Mouse (Mus musculus) intestine, embryonic 16.5 days (tissue): ENCODE results near the gene Atpaf1. TPM values are rescaled to one million over a fixed set of nuclear protein-coding genes. Genes with fewer than 3 reads are reported as not detected.

Experiments used
- ATAC-seq: fragments of 200-750 bp; cut with Nextera tagmentation; 2 replicates; pipeline ENCODE4 v1.8.0; 2017; ENCODE audit warnings: moderate TSS enrichment, moderate library complexity
- H3K27ac ChIP-seq: fragments of 300-500 bp; sonication (generic); 2 replicates; pipeline ENCODE4 v1.5.1; 2014; ENCODE audit warnings: mild to moderate bottlenecking, low read length
- H3K27me3 ChIP-seq: fragments of 300-500 bp; sonication (generic); replicated peaks from 2 replicates; pipeline ENCODE4 v1.6.1; 2014; ENCODE audit warnings: low read length, control low read depth, mixed read lengths; ENCODE audit not compliant: control insufficient read depth, insufficient read depth
- H3K36me3 ChIP-seq: fragments of 300-500 bp; sonication (generic); 2 replicates; pipeline ENCODE4 v1.6.1; 2014; ENCODE audit warnings: low read length, control low read depth; ENCODE audit not compliant: control insufficient read depth, insufficient read depth
- H3K4me1 ChIP-seq: fragments of 300-500 bp; sonication (generic); 2 replicates; pipeline ENCODE4 v1.6.1; 2014; ENCODE audit warnings: low read length, control low read depth, mixed read lengths; ENCODE audit not compliant: control insufficient read depth, insufficient read depth
- H3K4me2 ChIP-seq: fragments of 300-500 bp; sonication (generic); 2 replicates; pipeline ENCODE4 v1.6.1; 2014; ENCODE audit warnings: low read depth, low read length, control low read depth
- H3K4me3 ChIP-seq: fragments of 300-500 bp; sonication (generic); 2 replicates; pipeline ENCODE4 v1.5.1; 2014; ENCODE audit warnings: mild to moderate bottlenecking, low read length
- H3K9ac ChIP-seq: fragments of 300-500 bp; sonication (generic); 2 replicates; pipeline ENCODE4 v1.6.1; 2014; ENCODE audit warnings: low read depth, low read length
- H3K9me3 ChIP-seq: fragments of 300-500 bp; sonication (generic); 2 replicates; pipeline ENCODE4 v1.6.1; 2016; ENCODE audit warnings: low read length, control low read depth; ENCODE audit not compliant: control insufficient read depth
- WGBS: fragments of 180-500 bp; shearing (Covaris S2); extraction: QIAGEN DNeasy Blood & Tissue Kit; methylation state at CpG from one replicate; pipeline ENCODE4 v1.1.7; 2014; 5-methylcytosine and 5-hydroxymethylcytosine counted together
- polyA plus RNA-seq: library from polyadenylated mRNA; unstranded; fragments of >200 nt; fragmentation: Nextera tagmentation; extraction: Ambion mirVana; gene quantifications from 2 replicates; pipeline ENCODE4 v1.2.1, GENCODE M21; 2015

Atpaf1 gene
- polyA plus RNA-seq, 1 experiment from 2014 or later = 52.8 TPM

DNA sequence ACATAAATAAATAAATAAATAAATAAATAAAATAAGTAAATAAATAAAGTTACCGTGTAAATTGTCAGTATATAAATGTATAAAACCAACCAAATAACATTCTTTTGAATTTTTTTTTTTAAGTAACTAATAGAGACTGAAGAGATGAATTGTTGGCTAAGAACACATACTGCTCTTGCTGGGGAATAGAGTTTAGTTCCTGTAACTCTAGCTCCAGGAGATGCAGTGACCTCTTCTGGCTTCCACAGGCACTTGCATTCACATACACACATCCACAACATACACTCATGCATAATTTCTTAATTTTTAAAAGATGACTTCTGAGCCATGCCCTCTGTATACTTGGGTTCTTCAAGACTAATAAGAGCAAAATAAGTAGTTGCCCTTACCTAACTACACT, 29.8 kb upstream of the Atpaf1 start:
- Histone ChIP-seq H3K9me3 (no peaks in the 10 kb centered on the region), H3K36me3 (no peaks in the 10 kb centered on the region; the same call in 1 of the 2 replicates), H3K4me1 (no peaks in the 10 kb centered on the region), H3K4me2 (no peak overlapping the region), H3K4me3 (no peak overlapping the region), H3K9ac (no peak overlapping the region), H3K27me3 (no peaks in the 10 kb centered on the region), H3K27ac (no peak overlapping the region)
- ATAC-seq = no peak
- 100% methylated on average over 1 of the region's 1 CpGs for WGBS

DNA sequence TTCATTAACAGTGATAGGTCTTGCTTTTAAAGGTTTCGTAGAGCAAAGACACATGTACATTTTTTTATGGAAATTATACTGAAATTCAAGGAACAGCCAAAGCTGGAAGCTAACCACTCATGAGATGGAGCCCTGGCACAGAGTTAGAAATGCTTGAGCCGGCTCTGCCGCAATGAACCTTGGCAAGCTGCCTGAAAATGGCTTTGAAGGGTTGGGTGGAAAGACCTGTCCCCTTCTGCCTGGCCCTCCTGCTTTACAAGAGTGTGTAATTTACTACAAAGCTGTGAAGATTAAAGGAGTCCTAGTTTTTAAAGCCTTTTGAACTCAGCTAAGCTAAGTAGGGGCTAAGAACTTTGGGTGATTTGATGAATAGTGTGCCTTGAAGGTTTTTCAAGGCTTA, 23.4 kb upstream of the Atpaf1 start:
- Histone ChIP-seq H3K9me3 (no peaks in the 10 kb centered on the region), H3K27ac (no peak overlapping the region), H3K27me3 (no peaks in the 10 kb centered on the region), H3K4me1 (no peaks in the 10 kb centered on the region), H3K9ac (no peak overlapping the region), H3K4me3 (no peak overlapping the region), H3K4me2 (no peak overlapping the region), H3K36me3 (peaks cover 3% of the 10 kb centered on the region; the same call in 1 of the 2 replicates)
- whole genome bisulfite sequencing = 60% methylated on average over 3 of the region's 3 CpGs
- ATAC-seq = no peak

DNA sequence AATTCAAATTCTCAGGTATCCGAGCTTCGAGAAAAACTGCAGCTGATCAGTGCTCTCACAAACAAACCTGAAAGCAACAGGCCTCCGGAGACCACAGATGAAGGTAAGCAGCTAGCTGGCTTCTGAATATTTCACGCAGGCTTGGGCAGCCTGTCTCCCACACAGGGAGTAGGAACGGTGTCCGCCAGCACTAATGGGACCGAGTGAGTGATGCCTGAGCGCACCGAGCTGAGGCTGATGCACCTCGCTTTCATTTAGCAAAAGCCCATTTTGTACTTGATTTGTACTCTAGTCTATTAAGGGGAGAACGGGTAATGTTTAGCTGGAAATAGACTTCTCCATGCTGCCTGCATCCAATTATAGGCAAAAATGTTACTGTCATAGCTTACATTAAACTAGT, 20.0 kb upstream of the Atpaf1 start:
- no peak overlapping the region for H3K4me2 ChIP-seq
- H3K27ac ChIP-seq = no peak overlapping the region
- no peaks in the 10 kb centered on the region for H3K9me3 ChIP-seq
- 93% methylated on average over 11 of the region's 11 CpGs for WGBS
- no peaks in the 10 kb centered on the region for H3K4me1 ChIP-seq
- no peaks in the 10 kb centered on the region for H3K27me3 ChIP-seq
- H3K36me3 ChIP-seq = peaks cover 7% of the 10 kb centered on the region
- no peak for ATAC-seq
- no peak overlapping the region for H3K9ac ChIP-seq
- H3K4me3 ChIP-seq = no peak overlapping the region

DNA sequence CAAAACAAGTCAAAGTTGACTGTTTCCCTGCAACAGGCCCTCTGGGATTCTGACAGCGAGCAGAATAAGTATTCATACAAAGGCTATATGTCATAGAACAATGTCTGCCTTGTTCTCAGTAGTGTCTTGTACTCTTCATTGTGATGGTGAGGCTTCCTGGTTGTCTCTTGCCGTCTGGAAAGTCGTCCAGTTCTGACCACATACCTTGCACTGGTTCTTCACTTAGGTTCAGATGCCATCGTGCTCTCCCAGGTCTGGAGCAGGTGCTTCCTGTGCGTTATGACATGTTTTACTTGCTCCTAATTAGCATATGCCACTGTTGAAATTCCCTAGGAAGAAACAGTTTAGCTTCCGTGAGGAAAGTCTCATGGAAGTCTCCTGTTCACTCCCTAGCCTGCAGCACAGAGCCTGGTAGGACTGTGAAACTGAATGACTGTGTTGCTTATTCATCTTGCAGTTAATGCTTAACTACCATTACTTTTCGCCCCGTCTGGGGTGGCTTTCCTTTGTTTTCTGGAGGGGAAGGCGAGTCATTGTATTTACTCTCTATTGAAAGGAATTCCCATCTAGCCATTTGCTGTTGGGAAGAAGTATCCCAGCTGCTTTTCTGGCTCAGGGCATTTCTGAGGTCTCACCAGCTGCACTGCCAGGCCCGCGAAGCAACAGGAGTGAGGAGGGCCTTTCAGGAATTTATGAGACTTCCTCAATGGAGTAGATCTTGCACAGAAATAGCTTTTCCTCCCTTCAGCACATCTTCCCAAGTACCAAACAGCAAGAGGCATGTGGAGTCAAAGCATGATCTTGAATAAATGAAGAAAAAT, 16.8 kb upstream of the Atpaf1 start:
- no peaks in the 10 kb centered on the region for H3K9me3 ChIP-seq
- 42% methylated on average over 11 of the region's 11 CpGs for WGBS
- peak; percentile 93 for ATAC-seq
- H3K27ac ChIP-seq = peak overlapping the region; percentile 81
- H3K9ac ChIP-seq = no peak overlapping the region
- no peaks in the 10 kb centered on the region for H3K4me1 ChIP-seq
- peak overlapping the region; percentile 20; the same call in 1 of the 2 replicates for H3K4me2 ChIP-seq
- H3K27me3 ChIP-seq = no peaks in the 10 kb centered on the region
- no peak overlapping the region for H3K4me3 ChIP-seq
- H3K36me3 ChIP-seq = peaks cover 12% of the 10 kb centered on the region

DNA sequence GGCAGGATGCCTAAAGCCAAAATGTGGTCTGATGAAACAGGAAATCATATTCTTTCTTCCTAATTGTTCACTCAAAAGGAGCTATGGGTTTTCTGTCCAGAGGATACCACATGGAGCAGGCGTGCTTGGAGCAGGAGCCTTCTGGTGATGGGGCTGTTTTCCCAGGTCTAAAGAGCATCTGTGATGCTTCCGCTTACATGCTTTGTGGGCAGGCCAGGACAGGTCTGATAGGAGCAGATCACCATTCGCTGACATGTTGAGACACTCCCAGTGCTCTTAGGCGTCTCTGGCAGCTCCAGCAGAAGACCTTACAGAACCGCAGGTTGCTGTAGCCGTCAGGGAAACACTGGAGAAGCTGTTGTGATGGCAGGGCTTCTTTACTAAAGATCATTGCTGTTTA, 9.6 kb upstream of the Atpaf1 start:
- ATAC-seq = no peak
- Histone ChIP-seq H3K4me3 (no peak overlapping the region), H3K4me2 (no peak overlapping the region), H3K36me3 (peaks cover 8% of the 10 kb centered on the region), H3K27me3 (no peaks in the 10 kb centered on the region), H3K27ac (no peak overlapping the region), H3K4me1 (no peaks in the 10 kb centered on the region), H3K9me3 (no peaks in the 10 kb centered on the region), H3K9ac (no peak overlapping the region)
- WGBS = 83% methylated on average over 6 of the region's 6 CpGs

DNA sequence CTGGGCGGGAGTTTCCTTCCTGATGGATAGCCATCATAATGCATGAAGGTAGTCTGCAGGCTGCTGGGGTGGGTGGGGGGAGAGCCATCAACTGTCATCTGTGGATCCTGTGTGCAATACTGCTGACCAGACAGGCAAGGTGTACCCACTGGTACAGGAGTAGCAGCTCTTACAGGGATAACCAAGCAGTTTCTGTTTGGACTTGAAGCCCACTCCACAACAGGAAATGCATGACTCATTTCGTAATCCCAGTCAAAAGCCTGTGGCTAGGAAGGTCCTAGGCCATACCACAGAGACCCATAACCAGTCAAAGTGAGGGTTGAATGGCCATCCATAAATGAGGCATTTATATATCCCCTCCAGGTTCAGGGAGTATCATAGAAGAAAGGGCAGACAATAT, 7.0 kb upstream of the Atpaf1 start:
- H3K4me3 ChIP-seq = no peak overlapping the region
- H3K27me3 ChIP-seq = no peaks in the 10 kb centered on the region
- H3K4me1 ChIP-seq = no peaks in the 10 kb centered on the region
- no peak overlapping the region for H3K9ac ChIP-seq
- H3K36me3 ChIP-seq = no peaks in the 10 kb centered on the region
- no peak for ATAC-seq
- no peak overlapping the region for H3K27ac ChIP-seq
- H3K4me2 ChIP-seq = no peak overlapping the region
- H3K9me3 ChIP-seq = no peaks in the 10 kb centered on the region
- WGBS = 92% methylated on average over 2 of the region's 2 CpGs

DNA sequence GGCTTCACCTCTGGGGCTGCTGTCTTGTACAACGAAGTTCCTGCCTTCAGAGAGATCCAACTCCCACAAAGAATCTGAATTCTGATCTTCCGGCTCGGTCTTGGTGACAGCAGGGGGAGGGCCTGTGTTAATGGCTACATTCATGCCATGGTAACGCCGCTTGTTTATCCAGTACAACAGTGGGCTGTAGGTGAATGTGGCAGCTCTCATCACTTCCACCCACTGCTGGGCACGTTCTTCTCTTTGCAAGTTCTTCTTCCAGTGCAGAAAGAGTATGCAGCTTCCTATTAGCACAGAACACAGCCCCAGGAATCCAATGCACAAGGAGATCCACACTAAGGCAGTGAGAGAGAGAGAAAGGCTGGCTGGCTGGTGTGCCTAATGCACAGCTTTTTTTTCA, 4.3 kb upstream of the Atpaf1 start:
- no peaks in the 10 kb centered on the region for H3K36me3 ChIP-seq
- no peak overlapping the region for H3K4me2 ChIP-seq
- no peak overlapping the region for H3K27ac ChIP-seq
- no peaks in the 10 kb centered on the region for H3K27me3 ChIP-seq
- H3K4me1 ChIP-seq = peaks cover 5% of the 10 kb centered on the region; the same call in 1 of the 2 replicates
- ATAC-seq = no peak
- no peak overlapping the region for H3K4me3 ChIP-seq
- no peak overlapping the region for H3K9ac ChIP-seq
- H3K9me3 ChIP-seq = no peaks in the 10 kb centered on the region
- 40% methylated on average over 6 of the region's 6 CpGs for WGBS

DNA sequence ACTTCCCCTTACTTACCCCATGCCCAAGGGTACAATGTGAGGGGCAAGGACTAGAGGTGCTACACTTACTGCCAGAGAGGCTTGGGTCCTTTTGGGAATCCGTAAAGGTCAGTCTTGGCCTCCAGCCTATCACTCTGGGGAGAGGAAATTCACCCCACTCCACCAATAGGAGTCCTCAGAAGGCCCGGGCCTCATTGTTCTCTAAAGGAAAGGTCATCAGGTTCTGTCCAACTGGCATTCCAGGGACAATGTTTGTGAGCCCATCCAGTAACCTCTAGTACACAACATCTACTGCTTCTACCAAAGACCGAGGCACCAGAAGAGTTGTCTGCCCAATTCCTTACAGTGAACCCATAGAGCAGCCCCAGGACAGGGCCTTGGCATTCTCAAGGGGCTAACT, 3.7 kb upstream of the Atpaf1 start, which contains the start of gene Tex38:
Tex38 (minus strand) TSS at position 101 of the 400 bp plus-strand sequence.
- H3K4me3 ChIP-seq = no peak within 1 kb of the TSS
- H3K9me3 ChIP-seq = no peaks in the 10 kb centered on the region
- peaks cover 10% of the 10 kb centered on the region for H3K4me1 ChIP-seq
- no peaks in the 10 kb centered on the region for H3K27me3 ChIP-seq
- H3K9ac ChIP-seq = no peak within 1 kb of the TSS
- H3K27ac ChIP-seq = no peak within 1 kb of the TSS
- H3K36me3 ChIP-seq = no peaks in the 10 kb centered on the region
- WGBS = 73% methylated on average over 3 of the region's 3 CpGs
- ATAC-seq = no peak
- no peak within 1 kb of the TSS for H3K4me2 ChIP-seq

DNA sequence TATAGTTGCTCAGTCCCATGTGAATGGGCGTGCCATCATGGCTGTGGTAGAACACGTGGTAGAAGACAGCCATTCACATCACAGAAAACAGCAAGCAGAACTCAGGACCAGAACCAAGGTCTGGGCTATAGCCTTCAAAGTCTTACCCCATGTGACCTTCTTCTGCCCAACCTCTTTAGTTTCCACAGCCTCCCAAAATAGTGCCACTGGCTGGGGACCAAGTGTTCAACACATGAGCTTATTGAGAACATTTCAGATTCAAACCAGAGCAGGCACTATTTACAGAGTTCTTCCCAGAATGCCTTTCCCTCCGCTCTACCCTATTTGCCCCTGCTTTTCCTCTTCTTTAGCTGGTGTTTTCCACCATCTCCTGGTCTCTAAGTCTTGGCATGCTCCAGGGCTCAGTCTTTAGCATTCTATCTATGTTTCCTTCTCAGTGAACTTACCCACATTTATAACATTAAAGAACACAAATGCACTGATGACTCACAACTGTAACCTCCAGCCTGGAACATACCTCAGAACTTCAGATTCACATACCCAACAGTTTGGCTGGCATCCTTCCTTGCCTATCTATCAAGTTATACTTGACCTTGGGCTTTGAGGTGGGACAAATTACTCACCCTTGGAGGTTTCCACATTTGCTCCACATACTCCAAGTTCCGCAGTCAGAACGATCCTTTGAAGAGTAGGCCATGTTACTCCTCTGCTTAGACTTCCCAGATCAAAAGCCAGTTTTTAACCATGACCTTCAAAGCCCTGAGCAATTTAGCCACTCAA, 2.4 kb upstream of the Atpaf1 start:
- no peak overlapping the region for H3K4me2 ChIP-seq
- no peak overlapping the region for H3K9ac ChIP-seq
- no peaks in the 10 kb centered on the region for H3K9me3 ChIP-seq
- peaks cover 10% of the 10 kb centered on the region for H3K4me1 ChIP-seq
- ATAC-seq = no peak
- H3K27me3 ChIP-seq = no peaks in the 10 kb centered on the region
- no peaks in the 10 kb centered on the region for H3K36me3 ChIP-seq
- H3K4me3 ChIP-seq = no peak overlapping the region
- 89% methylated on average over 5 of the region's 5 CpGs for WGBS
- H3K27ac ChIP-seq = no peak overlapping the region
